Mouse (Mus musculus) heart, postnatal 0 days (tissue): ENCODE results near the gene Evi5.

ENCODE experiments used
- CTCF ChIP-seq: IDR thresholded peaks from 2 replicates; pipeline ENCODE4 v1.5.1; 2016; ENCODE audit warnings: antibody characterized with exemption, control low read depth, low read depth
- EP300 ChIP-seq: IDR thresholded peaks from 2 replicates; pipeline ENCODE4 v1.6.1; 2016; ENCODE audit warnings: antibody characterized with exemption, low read depth

- TF ChIP-seq EP300, result no peak
- TF ChIP-seq CTCF, result no peak
Measured at GRCm38 (mm10) chr5:107831351-107831750, 43.6 kb downstream of the Evi5 start.
